Mouse (Mus musculus) midbrain, embryonic 13.5 days (tissue): ENCODE measurements around the gene Sgpp1. TPM values are rescaled to one million over a fixed set of nuclear protein-coding genes. Genes with fewer than 3 reads are reported as not detected.

Experiments used
- polyA plus RNA-seq: library from polyadenylated mRNA; unstranded; fragments of >200 nt; fragmentation: Nextera tagmentation; extraction: Ambion mirVana; gene quantifications from 2 replicates; pipeline ENCODE4 v1.2.1, GENCODE M21; 2015

The Sgpp1 gene
- polyA plus RNA-seq, 1 experiment from 2014 or later = 7.9 TPM

Other genes with a start within 250 kb of the Sgpp1 start
- 21.4 TPM in 2 replicates for gene Ppp2r5e, start 139.5 kb downstream of the Sgpp1 start, polyA plus RNA-seq
- gene Wdr89, start 66.2 kb downstream of the Sgpp1 start, polyA plus RNA-seq = 7.3 and 7.5 TPM in 2 replicates
- 74.5 and 84.4 TPM in 2 replicates for gene Syne2, start 82.4 kb upstream of the Sgpp1 start, polyA plus RNA-seq